Mouse (Mus musculus) megakaryocyte, embryonic 14.5 days (primary cell): ENCODE data around the gene Gng12.

Experiments
- FLI1 ChIP-seq: IDR thresholded peaks from 2 replicates; pipeline ENCODE4 v1.6.1; 2012; ENCODE audit warnings: low read length, inconsistent platforms, mixed read lengths
- GATA1 ChIP-seq: IDR thresholded peaks from 3 replicates; pipeline ENCODE4 v1.6.1; 2012; ENCODE audit warnings: mixed read lengths, low read length, inconsistent platforms, borderline replicate concordance

GRCm38 (mm10) chr6:67069219-67069762, 173.1 kb downstream of the Gng12 start:
- TF ChIP-seq GATA1 (no peak), FLI1 (no peak)
